Mouse (Mus musculus) kidney, adult 2 months (tissue): ENCODE measurements around the gene Trrap. TPM values are rescaled to one million over a fixed set of nuclear protein-coding genes. Genes with fewer than 3 reads are reported as not detected.

Source experiments
- DNase-seq: peaks from one replicate; pipeline ENCODE4 v3.0.0; 2021
- H3K27ac ChIP-seq: fragments of 200-500 bp; 2 replicates; pipeline ENCODE4 v1.5.1; 2012; ENCODE audit warnings: low read depth, low read length, control low read depth, inconsistent platforms; ENCODE audit not compliant: insufficient read depth
- H3K27me3 ChIP-seq: fragments of 200-500 bp; replicated peaks from 2 replicates; pipeline ENCODE4 v1.6.1; 2012; ENCODE audit warnings: mild to moderate bottlenecking, moderate library complexity, low read length, inconsistent platforms; ENCODE audit not compliant: control insufficient read depth, insufficient read depth
- H3K36me3 ChIP-seq: fragments of 200-500 bp; 2 replicates; pipeline ENCODE4 v1.6.1; 2012; ENCODE audit warnings: mild to moderate bottlenecking, moderate library complexity, low read length, inconsistent platforms; ENCODE audit not compliant: control insufficient read depth, insufficient read depth
- H3K4me1 ChIP-seq: fragments of 200-500 bp; 2 replicates; pipeline ENCODE4 v1.6.1; 2011; ENCODE audit warnings: low read length; ENCODE audit not compliant: control insufficient read depth, insufficient read depth
- H3K4me3 ChIP-seq: fragments of 200-500 bp; 2 replicates; pipeline ENCODE4 v1.5.1; 2011; ENCODE audit warnings: mild to moderate bottlenecking, low read depth, low read length, control low read depth; ENCODE audit not compliant: insufficient read depth
- CTCF ChIP-seq: fragments of 200-500 bp; conservative IDR thresholded peaks from 2 replicates; pipeline ENCODE4 v1.5.1; 2011; ENCODE audit warnings: low read depth, mild to moderate bottlenecking, control low read depth, low read length, moderate library complexity, mixed read lengths; ENCODE audit not compliant: insufficient read depth, insufficient read length
- POLR2A ChIP-seq: fragments of 200-500 bp; IDR thresholded peaks from one replicate; pipeline ENCODE4 v1.6.1; 2011; ENCODE audit warnings: low read depth, low read length, control low read depth
- WGBS: fragments of 180-500 bp; shearing (Covaris S2); methylation state at CpG from one replicate; pipeline ENCODE4 v1.1.7; 2018; 5-methylcytosine and 5-hydroxymethylcytosine counted together
- polyA plus RNA-seq: library from polyadenylated mRNA; depleted of rRNA; stranded (reverse); fragments of >200 nt; gene quantifications from 2 replicates; pipeline ENCODE4 v1.2.3, GENCODE M21; 2012

Gene Trrap
- polyA plus RNA-seq, 1 experiment, result 71.7 TPM

DNA sequence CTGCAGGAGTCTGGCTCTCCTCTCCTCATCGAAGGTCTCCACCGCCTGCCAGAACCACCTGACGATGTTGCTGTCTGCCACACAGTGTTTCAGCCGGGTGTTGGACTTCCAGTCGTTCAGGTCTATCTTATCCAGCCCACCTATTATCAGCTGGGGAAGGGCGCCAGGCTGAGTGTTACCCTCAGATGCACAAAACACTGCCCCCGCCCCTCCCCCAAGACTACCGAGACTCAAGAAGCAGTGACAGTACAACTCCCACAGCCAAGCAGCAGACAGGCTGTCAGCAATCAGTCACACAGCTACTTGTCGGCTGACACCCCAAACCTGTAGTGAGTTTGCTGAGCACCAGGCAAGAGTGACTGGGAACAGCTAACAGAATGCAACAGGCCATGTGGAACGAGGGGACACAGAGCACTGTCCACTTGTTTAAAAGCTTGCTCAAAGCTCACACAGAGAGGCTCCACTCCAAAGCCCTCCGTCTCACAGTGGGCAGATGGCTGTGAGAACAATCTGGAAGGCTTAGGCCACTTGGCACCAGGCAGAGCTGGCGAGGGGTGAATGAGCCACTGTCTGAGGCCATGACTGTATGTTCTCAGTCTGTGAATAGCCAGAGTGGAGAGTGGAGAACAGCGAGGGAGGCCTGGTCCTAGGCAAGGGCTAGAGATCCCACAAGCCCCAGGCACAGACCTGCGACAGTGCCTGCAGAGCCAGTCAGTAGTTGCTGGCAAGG is 114.3 kb downstream of the Trrap start:
- Histone ChIP-seq H3K27me3 (no peaks in the 10 kb centered on the region), H3K4me3 (no peak overlapping the region), H3K4me1 (no peaks in the 10 kb centered on the region), H3K27ac (no peak overlapping the region), H3K36me3 (no peaks in the 10 kb centered on the region; the same call in 1 of the 2 replicates)
- DNase-seq, result no peak
- no peak for TF ChIP-seq CTCF
- no peak for TF ChIP-seq POLR2A
- WGBS, result 88% methylated on average over 14 of the region's 14 CpGs

DNA sequence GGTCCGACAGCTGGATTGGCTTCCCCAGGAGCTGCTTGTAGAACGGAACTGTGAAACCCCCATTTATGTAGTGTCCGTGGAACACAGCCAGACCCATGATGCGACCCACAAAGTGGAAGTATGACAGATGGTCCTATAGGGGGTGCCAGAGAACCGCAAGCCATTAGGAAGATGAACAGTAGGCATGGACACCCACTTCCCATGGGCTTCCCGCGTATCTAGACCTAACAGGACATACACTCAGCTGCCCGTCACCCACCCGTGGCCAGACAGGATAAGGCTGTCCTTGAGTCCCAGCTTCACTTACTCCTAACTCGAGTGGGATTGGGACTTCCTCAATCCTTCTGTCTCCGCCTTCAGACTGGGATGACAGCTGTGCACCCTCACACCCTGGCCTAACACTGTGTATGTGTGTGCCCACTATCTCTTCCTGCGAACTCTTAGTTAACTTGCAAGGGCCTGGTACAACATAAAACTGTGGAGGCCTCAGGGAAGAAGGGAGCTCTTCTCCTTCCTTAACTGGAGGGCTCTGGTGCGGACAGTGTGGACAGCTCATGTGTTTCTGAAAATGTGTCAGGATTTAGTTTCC is 117.2 kb downstream of the Trrap start:
- TF ChIP-seq CTCF (peak; percentile 51), POLR2A (no peak)
- WGBS, result 73% methylated on average over 13 of the region's 13 CpGs
- DNase-seq, result peak; percentile 40
- Histone ChIP-seq H3K36me3 (no peaks in the 10 kb centered on the region; the same call in 1 of the 2 replicates), H3K4me3 (no peak overlapping the region), H3K4me1 (no peaks in the 10 kb centered on the region), H3K27me3 (no peaks in the 10 kb centered on the region), H3K27ac (no peak overlapping the region)

DNA sequence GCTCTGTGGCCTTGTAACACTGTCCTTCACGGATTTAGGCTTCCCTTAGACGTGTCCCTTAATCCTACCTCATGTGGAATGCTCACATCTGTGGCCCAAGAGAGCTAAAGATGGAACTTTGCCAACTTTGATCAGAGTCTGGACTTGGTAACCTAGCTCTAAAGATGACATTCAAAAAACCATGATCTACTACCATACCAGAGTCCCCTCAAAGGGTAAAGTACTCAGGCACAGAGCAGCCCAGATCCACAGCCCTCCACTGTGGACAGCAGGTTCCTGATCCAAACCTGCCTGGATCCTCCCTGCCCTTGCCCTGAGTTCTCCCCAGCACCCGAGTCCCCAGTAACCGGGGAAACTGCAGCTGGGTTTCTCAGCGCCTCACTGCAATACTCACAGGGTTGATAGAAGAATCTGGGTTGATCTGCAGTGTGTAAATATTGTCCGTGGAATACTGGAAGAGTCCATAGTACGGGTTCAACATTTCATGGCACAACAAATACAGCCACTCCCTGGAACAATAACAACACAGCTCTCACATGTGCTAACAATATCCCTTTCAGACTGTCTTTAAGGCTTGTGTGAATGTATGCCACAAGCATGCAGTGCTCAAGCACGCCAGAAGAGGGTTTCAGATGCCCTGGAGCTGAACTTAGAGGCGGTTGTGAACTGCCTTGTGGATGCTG is 118.6 kb downstream of the Trrap start:
- TF ChIP-seq POLR2A (no peak), CTCF (no peak)
- WGBS, result 94% methylated on average over 9 of the region's 9 CpGs
- no peak for DNase-seq
- no peak overlapping the region for H3K27ac ChIP-seq
- no peaks in the 10 kb centered on the region for H3K4me1 ChIP-seq
- H3K36me3 ChIP-seq, result no peaks in the 10 kb centered on the region; the same call in none of the 2 replicates
- H3K27me3 ChIP-seq, result no peaks in the 10 kb centered on the region
- H3K4me3 ChIP-seq, result no peak overlapping the region

DNA sequence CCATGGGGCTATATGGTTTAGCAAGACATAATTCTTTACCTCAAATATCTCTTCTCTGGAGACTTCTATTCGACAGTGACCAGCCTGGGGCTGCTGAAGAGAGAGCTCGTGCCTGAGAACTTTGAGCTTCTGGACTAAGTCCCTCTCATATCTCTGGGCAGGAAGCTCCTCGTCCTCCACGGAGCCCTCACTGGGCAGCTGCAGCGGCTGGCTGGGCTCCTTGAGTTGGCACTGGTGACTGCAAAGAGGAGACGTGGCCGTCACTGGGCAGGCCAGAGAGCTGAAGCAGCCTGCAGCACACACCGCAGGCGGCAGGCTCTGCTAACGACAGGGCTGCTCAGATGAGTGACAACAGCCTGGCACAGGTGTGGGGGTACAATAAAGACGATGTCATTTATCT is 123.7 kb downstream of the Trrap start:
- Histone ChIP-seq H3K27me3 (no peaks in the 10 kb centered on the region), H3K4me1 (no peaks in the 10 kb centered on the region), H3K27ac (no peak overlapping the region), H3K4me3 (no peak overlapping the region), H3K36me3 (no peaks in the 10 kb centered on the region; the same call in 1 of the 2 replicates)
- TF ChIP-seq CTCF (no peak), POLR2A (no peak)
- no peak for DNase-seq
- WGBS, result 80% methylated on average over 11 of the region's 11 CpGs

DNA sequence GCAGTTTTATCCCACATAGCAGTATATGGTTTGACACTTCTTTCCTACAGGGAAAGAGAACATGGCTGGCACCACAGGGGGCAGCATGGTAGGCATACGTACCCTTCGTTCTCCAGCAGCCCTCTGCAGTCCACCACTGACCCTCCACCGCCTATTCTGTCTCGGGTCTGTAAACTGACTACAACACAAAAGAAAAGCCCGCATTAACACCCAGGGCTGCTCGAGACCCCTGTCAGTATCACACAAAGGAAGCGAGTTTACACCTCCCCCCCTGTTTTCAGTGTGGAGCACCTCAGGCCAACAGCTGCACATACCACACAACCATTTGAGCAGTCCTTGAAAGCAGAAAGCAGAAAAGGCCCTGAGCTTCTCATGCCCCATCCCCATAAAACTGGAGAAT is 130.3 kb downstream of the Trrap start:
- 83% methylated on average over 7 of the region's 7 CpGs for WGBS
- no peaks in the 10 kb centered on the region for H3K36me3 ChIP-seq
- no peaks in the 10 kb centered on the region for H3K4me1 ChIP-seq
- H3K4me3 ChIP-seq, result no peak overlapping the region
- DNase-seq, result no peak
- TF ChIP-seq CTCF (no peak), POLR2A (no peak)
- H3K27me3 ChIP-seq, result no peaks in the 10 kb centered on the region
- H3K27ac ChIP-seq, result no peak overlapping the region

DNA sequence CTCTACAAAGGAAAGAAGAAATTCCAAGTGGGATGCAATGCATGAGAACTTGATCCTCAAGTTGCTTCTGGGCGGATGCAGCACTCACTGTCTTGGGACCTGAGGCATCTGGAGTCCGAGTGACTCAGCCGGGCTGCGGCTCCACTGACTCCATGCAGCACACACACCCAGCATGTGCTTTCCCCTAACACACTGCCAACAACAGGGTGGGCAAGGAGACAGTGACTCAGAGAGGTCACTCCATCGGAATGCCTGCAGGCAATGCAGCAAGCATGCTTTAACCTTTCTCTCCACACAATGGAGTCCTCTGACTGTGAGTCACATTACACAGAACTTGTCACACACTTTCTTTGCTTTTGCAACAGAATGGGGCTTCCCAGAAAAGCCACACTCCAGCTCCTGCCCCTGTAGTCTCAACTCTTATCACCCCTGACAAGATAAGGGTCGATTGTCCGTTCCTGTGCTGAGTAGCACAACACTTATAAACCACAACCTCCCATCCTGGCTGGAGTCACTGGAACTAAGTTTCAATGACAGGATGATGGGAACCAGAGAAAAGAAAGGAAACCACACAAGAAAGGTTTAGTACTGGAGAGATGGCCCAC is 131.0 kb downstream of the Trrap start:
- H3K27me3 ChIP-seq, result no peaks in the 10 kb centered on the region
- H3K36me3 ChIP-seq, result no peaks in the 10 kb centered on the region
- TF ChIP-seq POLR2A, result no peak
- TF ChIP-seq CTCF, result no peak
- no peak overlapping the region for H3K27ac ChIP-seq
- 71% methylated on average over 7 of the region's 7 CpGs for WGBS
- H3K4me3 ChIP-seq, result no peak overlapping the region
- no peaks in the 10 kb centered on the region for H3K4me1 ChIP-seq
- no peak for DNase-seq

DNA sequence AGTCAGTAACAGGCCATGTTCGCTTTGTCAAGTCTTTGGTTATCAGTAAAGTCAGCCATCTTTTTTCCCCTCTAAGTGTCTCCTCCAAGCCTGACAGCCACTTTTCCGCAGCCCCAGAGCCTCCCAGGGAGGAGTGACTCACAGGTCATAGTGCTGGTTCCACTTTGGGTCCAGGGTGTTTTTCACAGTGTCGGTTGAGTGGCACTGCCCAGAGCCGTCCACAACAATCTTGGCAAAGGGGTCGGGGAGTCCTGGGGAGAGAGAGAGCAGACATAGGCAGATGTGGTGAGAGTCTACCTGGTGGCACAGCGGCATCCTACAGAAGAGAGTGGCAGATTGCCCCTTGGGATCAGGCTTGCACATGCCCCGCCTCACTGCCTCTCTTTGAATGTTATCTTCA is 133.5 kb downstream of the Trrap start:
- H3K27ac ChIP-seq, result no peak overlapping the region
- WGBS, result 68% methylated on average over 7 of the region's 7 CpGs
- no peak for DNase-seq
- no peaks in the 10 kb centered on the region for H3K27me3 ChIP-seq
- H3K4me1 ChIP-seq, result no peaks in the 10 kb centered on the region
- no peaks in the 10 kb centered on the region for H3K36me3 ChIP-seq
- no peak overlapping the region for H3K4me3 ChIP-seq
- TF ChIP-seq POLR2A, result no peak
- TF ChIP-seq CTCF, result no peak
